Mouse (Mus musculus) adipocyte (in vitro differentiated cells): ENCODE results near the gene Has1.
A peak's percentile ranks its signal among the peaks of the same experiment; 100 is the strongest.
"Not testable (repeated sequence)": the region's sequence is repeated elsewhere in the genome, so short reads cannot be mapped to it uniquely, and the experiment has no call there.

Source experiments
- DNase-seq: peaks from one replicate; pipeline ENCODE4 v3.0.0-alpha.2; 2016; ENCODE audit warnings: low spot score

The Has1 gene

DNA sequence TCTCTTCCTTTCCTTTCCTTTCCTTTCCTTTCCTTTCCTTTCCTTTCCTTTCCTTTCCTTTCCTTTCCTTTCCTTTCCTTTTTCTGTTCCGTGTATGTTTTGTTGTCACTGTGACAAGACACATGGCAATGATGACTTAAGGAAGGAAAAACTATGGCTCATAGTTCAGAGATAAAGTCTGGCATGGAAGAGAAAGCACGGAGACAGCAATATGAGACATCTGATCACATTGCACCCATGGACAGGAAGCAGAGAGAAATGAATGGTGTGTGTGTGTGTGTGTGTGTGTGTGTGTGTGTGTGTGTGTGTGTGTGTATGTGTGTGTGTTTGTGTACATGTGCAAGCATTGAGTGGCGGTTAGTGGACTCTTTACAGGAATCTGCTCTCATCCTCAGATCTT lies 10.4 kb downstream of the Has1 start:
- DNase-seq, result not testable (repeated sequence)

DNA sequence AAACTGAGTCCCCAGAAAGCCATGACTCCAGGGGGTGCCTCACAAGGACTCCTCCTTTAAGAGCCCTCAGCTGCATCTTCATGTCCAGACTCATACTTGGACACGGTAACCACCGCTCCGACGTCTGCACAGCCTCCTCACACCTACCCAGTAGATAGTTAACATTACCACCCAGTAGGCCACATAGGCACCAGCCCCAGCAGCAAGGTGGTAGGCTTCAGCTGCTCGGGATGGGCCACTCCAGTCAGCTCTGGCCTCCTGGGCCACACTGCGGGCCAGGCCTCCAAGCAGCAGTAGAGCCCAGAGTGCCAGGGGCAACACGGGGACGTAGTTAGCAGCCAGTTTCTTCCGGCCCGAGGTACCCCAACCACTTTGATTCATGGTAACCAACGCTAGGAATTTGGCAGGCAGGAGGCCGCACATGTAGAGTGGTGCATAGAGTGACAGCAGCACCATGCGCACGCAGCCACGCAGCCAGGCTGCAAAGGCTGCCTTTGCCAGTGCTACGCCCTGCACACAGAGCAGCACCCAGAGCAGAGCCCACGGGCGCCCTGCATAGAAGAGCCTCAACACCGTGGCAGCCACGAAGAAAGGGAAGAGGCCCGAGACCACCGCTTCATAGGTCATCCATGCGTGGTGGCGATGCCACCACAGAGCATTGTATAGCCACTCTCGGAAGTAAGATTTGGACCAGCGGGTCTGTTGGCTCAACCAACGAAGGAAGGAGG lies 11.3 kb downstream of the Has1 start:
- no peak for DNase-seq

DNA sequence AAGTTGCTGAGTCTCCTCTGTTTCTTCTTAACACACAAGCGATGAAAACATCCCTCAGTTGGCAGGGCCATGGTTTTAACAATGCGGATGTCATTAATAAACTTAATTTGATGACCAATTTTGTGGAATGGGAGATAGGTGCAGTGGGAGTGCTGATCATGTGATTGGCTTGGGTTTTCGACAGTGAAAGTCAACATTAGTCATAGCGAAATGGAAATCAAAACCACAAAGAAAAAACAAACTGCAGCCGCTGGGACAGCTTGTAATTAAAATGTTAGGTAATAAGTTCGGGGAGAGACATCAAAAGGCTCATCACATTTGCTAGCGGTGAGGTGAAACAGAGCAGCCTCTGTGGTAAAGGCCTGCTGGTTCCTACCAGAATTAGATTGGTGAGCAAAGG lies 14.2 kb downstream of the Has1 start:
- DNase-seq, result no peak

DNA sequence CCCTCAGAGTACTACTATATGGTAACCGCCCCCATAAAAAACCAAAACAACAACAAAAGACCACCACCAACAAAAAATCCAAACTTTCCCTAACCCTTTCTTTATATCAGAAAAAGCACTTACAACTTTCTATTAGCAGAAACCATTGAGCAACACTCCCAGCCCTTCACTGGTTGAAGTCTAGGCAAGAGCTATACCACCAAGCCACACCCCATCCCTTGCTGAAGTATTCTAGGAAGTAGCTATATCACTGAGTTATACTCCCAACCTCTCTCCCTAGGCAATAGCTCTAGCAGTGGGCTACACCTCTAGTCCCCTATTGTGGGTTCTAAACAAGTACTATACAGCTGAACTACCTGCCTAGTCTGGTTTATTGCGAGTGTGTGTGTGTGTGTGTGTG lies 15.7 kb downstream of the Has1 start:
- no peak for DNase-seq

DNA sequence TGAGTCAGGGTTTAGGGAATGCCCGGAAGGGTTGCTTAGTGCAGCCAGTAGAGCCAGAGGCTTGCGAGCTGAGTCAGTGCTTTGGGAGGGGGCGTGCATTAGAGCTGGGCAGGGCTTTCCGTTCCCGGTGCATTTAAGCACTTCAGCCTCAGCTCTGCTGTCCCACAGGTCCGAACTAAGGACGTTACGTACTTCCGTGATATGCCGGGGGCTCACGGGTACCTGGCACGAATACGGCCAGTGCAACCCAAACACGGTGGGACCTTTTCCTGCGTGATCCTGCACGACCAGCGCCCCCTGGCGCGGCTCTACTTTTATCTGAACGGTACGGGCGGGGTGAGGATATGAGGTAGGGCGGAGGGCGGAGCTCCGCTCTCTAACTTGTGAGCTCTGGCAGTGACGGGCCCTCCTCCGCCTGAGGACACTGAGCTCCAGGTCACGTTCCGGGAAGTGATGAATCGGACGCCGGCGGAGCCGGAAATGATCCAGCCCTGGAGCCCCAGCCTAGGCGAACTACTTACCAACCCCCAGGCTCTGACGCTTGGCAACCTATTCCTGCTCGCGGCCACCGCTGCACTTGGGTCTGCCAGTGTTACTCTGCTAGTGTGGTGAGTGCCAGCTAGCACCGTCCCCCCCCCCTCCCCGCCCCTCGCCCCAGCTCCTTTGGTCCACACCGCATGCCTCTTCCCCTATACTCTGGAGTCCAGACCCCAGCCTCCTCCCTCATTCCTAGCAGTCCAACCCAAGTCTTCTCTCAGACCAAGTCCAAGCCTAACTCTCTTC lies 16.9 kb downstream of the Has1 start:
- peak; percentile 98 for DNase-seq

DNA sequence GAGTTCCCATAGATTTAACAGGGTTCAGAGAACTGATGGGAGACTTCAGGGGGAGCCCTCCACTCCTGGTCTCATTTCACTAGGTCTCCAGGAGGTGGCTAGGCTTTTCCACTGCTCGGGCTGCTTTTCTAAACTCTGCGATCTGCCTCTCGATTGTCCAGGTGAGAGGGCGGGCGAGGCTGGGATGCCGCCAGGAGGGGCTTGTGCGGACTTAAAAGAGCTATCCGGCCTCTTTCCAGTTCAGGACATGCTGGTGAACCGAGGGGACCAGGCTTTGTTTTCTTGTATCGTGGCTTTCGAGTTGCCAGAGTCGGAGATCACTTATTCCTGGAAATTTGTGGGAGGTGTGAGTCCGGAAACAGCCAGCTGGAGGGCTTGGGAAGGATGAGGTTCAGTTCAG lies 17.6 kb downstream of the Has1 start:
- DNase-seq, result no peak

DNA sequence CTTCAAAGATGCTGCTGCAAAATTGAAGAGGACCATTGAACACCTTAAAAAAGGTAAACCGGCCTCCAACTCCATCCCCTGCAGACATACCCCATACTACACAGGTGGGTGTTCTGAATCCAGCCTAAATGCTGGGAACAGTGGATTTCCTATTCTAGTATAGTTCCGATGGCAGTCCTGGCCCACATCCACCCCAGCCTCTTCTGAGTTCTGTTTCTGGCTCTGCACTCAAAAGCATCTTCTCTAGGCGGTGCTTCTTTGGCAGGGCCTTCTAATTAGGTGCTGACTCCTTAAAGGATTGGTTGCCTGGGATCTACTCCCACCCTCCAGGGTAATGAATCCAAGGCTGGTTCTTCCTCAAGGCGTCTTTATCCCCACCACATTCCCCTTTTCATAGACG lies 18.9 kb downstream of the Has1 start:
- no peak for DNase-seq

DNA sequence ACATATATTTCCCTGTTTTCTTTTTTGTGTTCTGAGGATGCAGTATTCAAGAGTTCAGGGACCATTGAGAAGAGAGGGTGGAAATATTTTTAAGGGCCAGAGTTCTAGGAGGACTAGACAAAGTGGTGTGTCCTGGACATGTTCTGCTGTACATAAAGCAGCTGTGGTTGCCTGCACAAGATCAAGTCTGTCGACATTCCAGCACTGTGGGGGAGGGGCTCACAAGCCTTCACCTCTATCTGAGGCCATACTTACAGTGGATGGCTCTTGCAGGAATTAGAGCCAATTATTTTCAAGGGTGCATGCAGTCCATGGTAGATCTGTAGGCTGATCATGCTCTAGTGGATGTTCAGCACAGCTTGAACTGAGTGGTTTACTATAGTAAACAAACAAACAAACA lies 20.1 kb downstream of the Has1 start:
- peak; percentile 48 for DNase-seq

DNA sequence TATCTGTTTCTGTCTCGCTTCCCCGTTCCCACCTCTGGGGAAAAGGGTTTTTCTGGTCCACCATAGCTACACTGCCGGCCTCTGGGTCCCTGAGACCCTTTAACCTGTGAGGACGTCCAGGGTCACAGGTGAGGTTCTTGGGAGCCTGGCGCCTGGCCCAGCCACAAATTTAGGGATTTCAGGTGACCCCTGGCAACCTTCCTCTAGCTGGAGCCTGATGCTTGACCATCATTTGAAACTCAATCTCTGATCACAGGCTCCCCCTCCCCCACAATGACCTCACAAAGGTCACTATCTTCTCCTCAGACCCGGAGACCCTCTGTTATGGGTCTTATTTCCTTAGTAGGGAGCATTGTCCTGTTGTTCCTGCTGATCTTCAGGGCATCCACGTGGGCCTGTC lies 24.3 kb downstream of the Has1 start:
- no peak for DNase-seq

DNA sequence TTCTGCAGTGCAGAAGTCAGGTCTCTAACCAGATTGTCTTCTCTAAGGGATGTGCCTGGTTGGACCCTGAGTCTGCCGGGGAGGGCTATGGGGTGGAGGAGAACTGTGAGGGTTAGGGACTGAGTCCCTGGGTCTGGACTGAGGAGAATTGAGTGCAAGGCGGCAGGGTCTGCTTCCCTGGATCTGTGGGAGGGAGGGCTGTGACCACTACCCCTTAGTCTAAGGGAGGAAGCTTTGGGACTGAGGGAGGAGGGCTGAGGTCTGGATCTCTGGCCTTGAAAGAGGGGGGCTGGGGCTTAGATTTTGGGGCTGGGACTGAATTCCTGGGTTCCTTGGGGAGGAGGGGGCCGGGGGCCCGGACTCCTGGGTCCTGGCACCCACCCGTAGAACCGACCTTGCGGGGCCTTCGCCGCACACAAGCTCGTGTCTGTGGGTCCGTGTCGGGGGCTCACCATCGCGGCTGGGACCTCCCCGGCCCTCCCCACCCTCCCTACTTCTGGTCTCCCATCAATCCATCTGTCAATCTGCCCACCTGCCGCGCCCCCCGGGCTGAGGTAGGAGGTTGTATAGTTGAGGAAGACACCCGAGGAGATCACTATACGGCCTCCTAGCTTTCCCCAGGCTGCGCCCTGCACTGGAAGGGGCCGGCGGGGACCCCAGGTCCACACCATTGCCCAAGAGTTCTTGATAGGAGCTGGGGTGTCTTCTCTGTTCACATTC lies 25.0 kb downstream of the Has1 start:
- DNase-seq, result no peak

DNA sequence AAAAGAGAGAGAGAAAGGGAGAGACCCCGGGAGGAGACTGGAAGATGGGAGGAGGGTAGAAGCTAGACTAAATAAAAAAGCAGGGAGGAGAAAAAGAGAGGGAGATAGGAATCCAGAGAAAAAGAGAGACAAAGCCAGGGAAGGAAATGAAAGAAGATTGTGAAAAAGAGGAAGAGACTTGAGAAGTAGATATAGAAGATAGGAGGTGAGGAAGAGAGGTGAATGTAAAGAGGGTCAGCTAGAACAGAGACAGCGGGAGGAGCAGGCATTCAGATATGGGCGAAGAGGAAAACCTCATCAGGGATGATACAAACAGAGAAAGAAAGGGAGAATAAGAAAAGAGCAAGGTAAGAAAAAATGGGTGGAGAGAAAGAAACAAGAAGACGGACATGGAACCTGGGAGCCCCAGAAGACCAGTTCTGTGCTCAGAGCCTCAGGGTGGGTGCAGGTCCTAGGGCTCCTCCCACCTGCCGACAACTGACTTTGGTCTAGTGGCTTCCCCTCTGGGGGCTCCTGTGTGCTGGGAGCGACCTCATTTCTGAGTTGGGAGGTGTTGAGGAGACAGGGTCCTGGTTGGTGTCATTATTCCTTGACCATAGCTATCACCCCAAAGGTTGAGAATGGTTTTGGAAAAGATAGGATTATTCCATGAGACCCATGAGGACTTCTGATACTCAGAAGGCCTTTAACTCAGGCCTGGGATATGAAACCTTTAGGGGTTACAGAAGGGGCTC lies 25.8 kb downstream of the Has1 start:
- DNase-seq, result no peak

DNA sequence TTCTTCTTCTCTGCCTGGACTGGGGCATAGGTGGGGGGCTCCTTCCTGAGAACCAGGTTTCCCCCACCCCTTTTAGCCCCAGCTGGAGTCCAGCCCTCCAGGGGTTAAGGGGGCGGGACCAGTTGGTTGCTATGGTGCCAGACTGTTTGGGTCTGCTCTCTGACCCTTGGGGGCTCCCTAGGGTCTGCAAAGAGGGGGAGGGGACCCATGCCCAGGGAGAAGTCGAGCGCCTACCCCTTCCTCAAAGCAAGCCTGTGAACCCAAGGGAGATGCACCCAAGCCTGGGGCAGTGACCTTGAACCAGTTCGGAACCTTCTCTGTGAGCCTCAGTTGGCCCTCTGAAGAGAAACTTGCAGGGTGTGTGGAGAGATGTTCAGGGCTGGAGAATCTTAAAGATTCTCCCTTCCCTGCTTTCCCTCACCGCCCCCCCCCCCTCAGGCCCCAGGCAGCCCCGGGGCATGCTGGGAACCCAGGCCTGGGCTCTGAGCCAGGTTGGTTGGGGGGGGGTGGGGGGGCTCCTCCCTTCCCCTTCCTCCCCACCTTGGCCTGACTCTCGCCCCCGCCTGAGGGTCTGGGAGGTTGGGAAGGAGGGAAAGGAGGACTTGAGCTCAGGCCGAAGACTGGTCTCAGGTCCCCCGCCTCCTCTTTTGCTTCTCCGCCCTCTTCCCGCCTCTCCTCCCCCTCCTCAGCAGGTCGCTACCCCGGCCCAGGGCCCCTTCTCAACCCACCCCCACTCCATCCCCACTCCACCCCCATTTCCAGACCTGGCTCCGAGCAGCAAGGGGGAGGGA lies 26.6 kb downstream of the Has1 start:
- DNase-seq, result peak; percentile 64

DNA sequence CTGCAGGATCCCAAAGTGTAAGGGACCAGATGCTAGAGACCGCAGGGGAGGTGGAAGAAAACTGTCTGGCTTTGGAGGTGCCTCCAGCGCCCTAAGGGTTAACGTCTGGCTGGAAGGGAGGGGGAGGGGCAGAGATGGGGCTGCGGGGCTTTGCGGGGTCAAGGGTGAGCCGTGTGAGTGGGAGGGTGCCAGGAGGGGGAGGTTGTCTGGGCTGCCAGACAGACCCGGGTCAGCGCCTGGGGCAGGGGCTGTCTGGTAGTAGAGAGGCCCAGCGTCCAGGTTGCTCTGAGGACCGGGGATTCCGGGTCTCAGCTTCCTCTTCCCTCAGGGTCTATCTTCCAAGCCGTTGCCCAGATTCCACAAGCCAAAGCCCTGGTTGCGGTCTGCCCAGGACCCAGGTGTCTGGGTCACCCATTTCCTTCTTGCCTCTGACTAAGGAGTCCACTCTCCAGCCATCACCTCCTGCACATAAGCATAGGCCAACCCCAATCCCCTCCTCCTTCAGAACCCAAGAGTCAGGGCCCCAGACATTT lies 27.3 kb downstream of the Has1 start:
- DNase-seq, result peak; percentile 56

DNA sequence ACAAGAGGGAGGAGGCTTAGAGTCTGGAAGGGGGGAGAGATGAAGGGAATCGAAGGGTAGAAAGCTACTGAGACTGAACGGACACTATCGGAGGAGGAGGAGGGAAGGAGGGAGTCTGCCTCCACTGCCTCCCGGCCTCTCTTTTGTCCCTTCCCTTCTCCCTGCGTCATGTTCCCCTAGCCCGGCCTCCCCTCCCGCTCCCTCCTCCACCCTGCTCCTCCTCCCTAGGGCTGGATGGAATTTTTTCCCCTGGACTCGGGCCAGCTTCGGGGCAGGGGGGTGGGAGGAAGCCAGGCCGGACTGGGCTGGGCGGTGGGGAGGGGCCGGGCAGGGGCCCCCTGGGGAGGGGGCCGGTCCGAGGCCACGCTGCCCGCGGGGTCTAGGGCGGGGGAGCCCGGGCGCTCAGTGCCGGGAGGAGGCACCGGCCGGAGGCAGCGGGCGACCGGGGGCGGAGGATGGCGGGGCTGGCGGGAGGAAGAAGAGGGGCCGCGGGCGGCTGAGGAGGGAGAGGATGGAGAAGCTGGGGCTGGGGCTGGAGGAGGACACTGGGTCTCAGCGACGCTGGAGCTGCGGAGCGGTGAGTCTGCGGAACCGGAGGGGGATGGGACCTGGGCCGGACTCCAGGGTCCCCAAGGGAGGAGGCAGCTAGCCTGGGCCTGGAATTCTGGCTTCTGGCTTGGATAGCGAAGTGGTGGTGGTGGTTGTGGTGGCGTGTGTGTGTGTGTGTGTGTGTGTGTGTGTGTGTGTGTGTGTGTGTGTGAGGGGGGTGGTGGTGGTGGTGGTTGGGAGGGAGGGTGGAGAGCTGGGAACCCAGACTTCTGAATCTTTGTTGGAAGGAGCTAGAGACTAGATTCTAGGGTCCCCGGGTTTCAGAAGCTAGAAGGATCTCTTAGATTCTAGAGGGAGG lies 28.0 kb downstream of the Has1 start, which contains the start of gene Spaca6:
Gene Spaca6, plus strand, starts transcription at position 408 of the 907 bp plus-strand sequence.
- peak; percentile 96 for DNase-seq

DNA sequence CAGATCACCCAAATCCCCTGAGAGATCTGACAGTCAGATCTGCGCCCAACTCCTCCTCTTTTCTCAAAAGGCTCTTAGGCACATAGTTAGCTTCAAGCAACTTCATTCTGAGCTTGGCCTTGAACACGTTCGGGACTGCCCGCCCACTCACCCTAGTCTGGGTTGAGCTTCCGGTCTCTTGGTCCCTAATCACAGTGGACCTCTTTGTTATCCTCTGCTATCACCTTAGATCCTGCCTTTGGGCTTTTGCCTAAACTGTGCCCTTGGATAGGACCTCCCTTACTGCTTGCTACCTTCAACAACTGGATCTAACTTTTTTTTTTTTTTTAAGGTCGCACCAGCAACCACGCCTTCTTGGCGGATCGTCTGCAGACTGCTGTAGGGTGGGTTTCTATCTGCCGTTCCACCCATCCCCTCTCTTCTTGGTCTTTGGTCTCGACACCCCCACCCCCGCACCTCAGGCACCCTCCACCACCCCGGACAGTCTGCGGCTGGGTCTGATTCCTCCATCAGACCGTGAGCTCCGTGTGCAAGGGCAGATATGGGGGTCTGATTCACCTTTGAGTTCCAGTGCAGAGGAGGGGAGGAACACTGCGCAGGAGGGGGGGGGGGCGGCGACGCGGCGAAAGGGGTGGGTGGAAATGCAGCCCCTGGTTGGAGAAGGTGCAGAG lies 28.9 kb downstream of the Has1 start:
- DNase-seq, result peak; percentile 63

DNA sequence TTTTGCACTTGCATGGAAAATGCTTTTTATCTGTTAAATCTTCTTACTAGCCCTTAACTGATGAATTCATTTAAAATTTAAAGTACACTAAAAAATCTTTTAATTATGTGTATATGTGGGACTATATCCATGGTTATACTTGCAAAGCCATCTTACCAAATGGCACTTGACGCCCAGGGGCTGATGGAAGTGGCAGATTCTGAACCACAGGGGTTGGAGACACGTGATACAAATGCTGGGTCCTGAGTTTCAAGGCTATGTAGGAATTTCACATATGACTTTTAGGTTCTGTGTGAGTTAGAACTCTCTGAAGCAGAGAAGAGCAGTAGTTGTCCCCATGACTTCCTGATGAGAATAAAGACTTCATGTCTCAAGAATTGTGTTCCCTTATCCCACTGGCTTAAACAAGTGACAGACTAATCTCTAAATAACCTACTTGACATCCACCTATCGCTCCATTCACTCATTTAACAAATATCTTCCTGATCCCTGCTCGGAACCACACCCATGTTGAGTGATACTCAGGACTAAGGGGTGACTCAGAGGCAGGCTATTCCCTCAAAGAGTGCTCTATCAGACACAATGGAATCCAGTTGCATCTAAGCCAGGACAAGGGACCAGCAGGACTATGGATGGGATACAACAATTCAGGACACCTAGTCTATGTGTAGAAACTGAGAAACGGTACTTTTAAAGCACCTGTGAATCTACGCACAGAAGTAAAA lies 31.2 kb downstream of the Has1 start:
- DNase-seq, result no peak

DNA sequence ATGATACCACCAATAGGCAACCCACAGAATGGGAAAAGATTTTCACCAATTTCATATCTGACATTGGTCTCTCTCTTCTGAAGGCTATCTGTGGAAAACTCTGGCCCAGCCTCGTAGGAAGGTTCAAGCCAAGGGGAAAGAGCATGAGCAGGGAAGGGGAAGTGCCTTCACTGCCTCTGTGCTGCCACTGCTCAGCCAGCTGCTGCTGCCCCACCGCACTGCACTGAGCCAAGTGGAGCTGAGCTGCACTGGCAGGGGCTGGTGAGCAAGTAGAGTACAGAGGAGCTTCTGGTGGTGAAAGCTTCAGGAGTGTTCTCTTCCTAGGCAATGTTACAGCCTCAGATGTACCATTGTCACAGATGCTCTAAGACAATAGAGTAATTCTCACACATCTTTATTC lies 59.5 kb downstream of the Has1 start:
- no peak for DNase-seq
